Comparison of ENCODE assay signal across 28 mouse cellular contexts in the genomic region with DNA sequence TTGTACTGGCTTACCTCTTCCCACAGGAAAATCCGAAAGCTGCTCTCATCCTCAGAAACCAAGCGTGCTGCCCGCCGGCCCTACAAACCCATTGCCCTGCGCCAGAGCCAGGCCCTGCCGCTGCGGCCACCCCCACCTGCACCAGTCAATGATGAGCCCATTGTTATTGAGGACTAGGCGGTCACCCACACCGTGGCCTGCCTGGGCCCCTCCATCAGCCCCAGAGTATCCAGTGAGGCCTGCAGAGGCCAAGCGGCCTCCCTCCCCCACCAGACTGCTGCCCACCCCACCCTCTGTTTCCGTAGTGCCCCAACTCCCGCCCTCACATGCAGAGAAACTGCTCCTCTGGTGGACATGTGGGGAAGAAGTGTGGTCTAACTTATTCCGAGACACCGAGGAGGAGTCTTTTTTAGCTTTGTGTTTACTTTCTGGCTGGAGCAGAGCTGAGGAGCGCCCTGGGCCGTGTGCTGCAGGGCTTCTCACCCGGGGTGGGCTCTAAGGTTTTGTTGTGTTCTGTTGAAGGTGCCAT. TPM values are rescaled to one million over a fixed set of nuclear protein-coding genes. Genes with fewer than 3 reads are reported as not detected.
DNase-seq lines count a peak whose midpoint lies in the region; ATAC-seq and TF ChIP-seq lines count a peak whose summit lies in the region.
"Had no signal": no experiment of that assay in that cellular context is flagged by ENCODE, and none has a peak within 500 bp of the region (broad histone marks: within the 10 kb centered on the region; RNA-seq: fewer than 3 reads in every experiment).

No protein-coding gene starts in this region.

- no peaks in the 10 kb centered on the region for H3K9me3 ChIP-seq in heart, embryonic 14.5 days (ENCODE audit: control insufficient read depth, low read length)
- H3K9me3 ChIP-seq in lung, postnatal 0 days (ENCODE audit: low read length) = no peaks in the 10 kb centered on the region
- H3K9me3 ChIP-seq: embryonic facial prominence, embryonic 12.5 days; forebrain, embryonic 13.5 days; limb, embryonic 13.5 days; liver, embryonic 12.5 days had no signal

- H3K4me3 ChIP-seq in heart, embryonic 14.5 days (ENCODE audit: control insufficient read depth in 1 of 2, insufficient read depth in 1 of 2, low read depth in 1 of 2, low read length in 2 of 2) = no peak overlapping the region
- H3K4me3 ChIP-seq in lung, postnatal 0 days (ENCODE audit: low read depth, low read length) = no peak overlapping the region
- H3K4me3 ChIP-seq: embryonic facial prominence, embryonic 12.5 days; erythroblast, embryonic 14.5 days; forebrain, embryonic 13.5 days; limb, embryonic 13.5 days; liver, embryonic 12.5 days had no signal

- peaks cover 73 to 79% of the 10 kb centered on the region in 2 experiments for H3K4me1 ChIP-seq in heart, embryonic 14.5 days (ENCODE audit: control insufficient read depth in 2 of 2, insufficient read depth in 2 of 2, low read length in 2 of 2)
- H3K4me1 ChIP-seq in lung, postnatal 0 days (ENCODE audit: insufficient read depth, low read depth, low read length) = peaks cover 29% of the 10 kb centered on the region

- H3K27me3 ChIP-seq in heart, embryonic 14.5 days (ENCODE audit: control insufficient read depth, insufficient read depth, low read length) = no peaks in the 10 kb centered on the region
- no peaks in the 10 kb centered on the region for H3K27me3 ChIP-seq in lung, postnatal 0 days (replicated peaks; ENCODE audit: insufficient read depth, low read length)
- H3K27me3 ChIP-seq: forebrain, embryonic 13.5 days; Patski had no signal

- intact Hi-C loops in heart, postnatal 36 days (cut with DNase I) = no loop called here

- H3K27ac ChIP-seq in heart, embryonic 14.5 days (replicated peaks in 1 of 2; ENCODE audit: control insufficient read depth in 1 of 2, insufficient read depth in 1 of 2, low read depth in 2 of 2, low read length in 2 of 2) = peak overlapping the region; percentile 91 to 99; a peak in 3 of 4 replicates
- H3K27ac ChIP-seq in lung, postnatal 0 days (ENCODE audit: low read length) = no peak overlapping the region
- H3K27ac ChIP-seq: embryonic facial prominence, embryonic 12.5 days; forebrain, embryonic 13.5 days; hindbrain, embryonic 14.5 days; limb, embryonic 13.5 days; liver, embryonic 12.5 days had no signal

- H3K36me3 ChIP-seq in heart, embryonic 14.5 days (ENCODE audit: control insufficient read depth, insufficient read depth, low read length) = peaks cover 66% of the 10 kb centered on the region
- H3K36me3 ChIP-seq in lung, postnatal 0 days (ENCODE audit: insufficient read depth, low read length) = peaks cover 15% of the 10 kb centered on the region; the same call in 1 of the 2 replicates

- TF ChIP-seq EP300 in lung, postnatal 0 days (IDR thresholded peaks at IDR 0.05) = no peak

- 55% methylated on average over 17 of the region's 17 CpGs for WGBS in heart, embryonic 14.5 days
- WGBS in lung, postnatal 0 days = 71% methylated on average over 17 of the region's 17 CpGs

- peak overlapping the region; percentile 71; the same call in 1 of the 2 replicates for H3K9ac ChIP-seq in heart, embryonic 14.5 days (ENCODE audit: low read length)
- no peak overlapping the region for H3K9ac ChIP-seq in lung, postnatal 0 days (replicated peaks; ENCODE audit: low read depth)
- H3K9ac ChIP-seq: embryonic facial prominence, embryonic 12.5 days; forebrain, embryonic 13.5 days; hindbrain, embryonic 14.5 days; limb, embryonic 13.5 days; liver, embryonic 12.5 days had no signal

- ATAC-seq in heart, embryonic 14.5 days (ENCODE audit: insufficient number of reproducible peaks, insufficient read depth, low FRiP score, low read depth) = no peak
- ATAC-seq in lung, postnatal 0 days = no peak
- ATAC-seq: forebrain, embryonic 13.5 days; inflammation-experienced regulatory T-cells, adult 6 months; liver, embryonic 12.5 days; Patski had no signal

- H3K4me2 ChIP-seq in heart, embryonic 14.5 days (ENCODE audit: low read length) = 0 out of 2 replicates have a peak overlapping the region, but pooled peaks have one; percentile 2
- no peak overlapping the region for H3K4me2 ChIP-seq in lung, postnatal 0 days (replicated peaks; ENCODE audit: low read depth, low read length)
- H3K4me2 ChIP-seq: embryonic facial prominence, embryonic 12.5 days; forebrain, embryonic 13.5 days; hindbrain, embryonic 14.5 days; limb, embryonic 13.5 days; liver, embryonic 12.5 days had no signal

- DNase-seq in heart, adult 11 months = peak; percentile 92
- DNase-seq in heart, postnatal 36 days = no peak
- DNase-seq in heart, adult 18-20 months = no peak
- DNase-seq in lung, postnatal 0 days (ENCODE audit: low spot score) = no peak
- DNase-seq in lung, adult 18-20 months = no peak
- DNase-seq in right cerebral cortex, postnatal 4 days = no peak
- DNase-seq: adrenal gland, adult 8-10 months; cerebellum, adult 11-12 months; cerebellum, postnatal 14 days; gastrocnemius, postnatal 10 days; kidney, adult 8-10 months; kidney, postnatal 10 days; layer of hippocampus, postnatal 36 days; lung, adult 2 months; lung, postnatal 4 days; midbrain, embryonic 14.5 days; spleen, adult 18-20 months had no signal

- TF ChIP-seq CTCF in lung, postnatal 0 days (IDR thresholded peaks at IDR 0.05) = peak; percentile 41

RNA-seq across cellular contexts. Expression of a gene that starts 3.5 kb away (rescaled TPM):
- total RNA-seq in heart, postnatal 36 days (2021) = 1,000 to 10,000 TPM; 1,482 to 1,552 TPM
- 1,706 and 1,786 TPM in 2 replicates for polyA plus RNA-seq in heart, embryonic 14.5 days (2014; fragmentation: Nextera tagmentation; extraction: Ambion mirVana)
- 1,000 to 10,000 TPM; 1,463 to 1,557 TPM for total RNA-seq in heart, adult 18-20 months (2021)
- polyA plus RNA-seq in lung, postnatal 0 days (2015; fragmentation: Nextera tagmentation; extraction: Ambion mirVana) = 1,357 and 1,498 TPM in 2 replicates

RNA-seq across cellular contexts. Expression of a gene that starts 9.6 kb away (rescaled TPM):
- 100 to 1,000 TPM; 190 to 198 TPM for total RNA-seq in heart, postnatal 36 days (2021)
- polyA plus RNA-seq in heart, embryonic 14.5 days (2014; fragmentation: Nextera tagmentation; extraction: Ambion mirVana) = 586 and 589 TPM in 2 replicates
- 100 to 1,000 TPM; 191 to 201 TPM for total RNA-seq in heart, adult 18-20 months (2021)
- polyA plus RNA-seq in lung, postnatal 0 days (2015; fragmentation: Nextera tagmentation; extraction: Ambion mirVana) = 1,321 and 1,744 TPM in 2 replicates

RNA-seq across cellular contexts. Expression of a gene that starts 19.7 kb away (rescaled TPM):
- total RNA-seq in heart, postnatal 36 days (2021) = under 1 TPM; 0.19 to 0.49 TPM
- 13.3 and 17.5 TPM in 2 replicates for polyA plus RNA-seq in heart, embryonic 14.5 days (2014; fragmentation: Nextera tagmentation; extraction: Ambion mirVana)
- under 1 TPM; 0.31 to 0.89 TPM for total RNA-seq in heart, adult 18-20 months (2021)
- 2.5 and 2.6 TPM in 2 replicates for polyA plus RNA-seq in lung, postnatal 0 days (2015; fragmentation: Nextera tagmentation; extraction: Ambion mirVana)

RNA-seq across cellular contexts. Expression of a gene that starts 38.5 kb away (rescaled TPM):
- 10 to 100 TPM; 48.7 to 56.4 TPM for total RNA-seq in heart, postnatal 36 days (2021)
- 14.6 and 15.5 TPM in 2 replicates for polyA plus RNA-seq in heart, embryonic 14.5 days (2014; fragmentation: Nextera tagmentation; extraction: Ambion mirVana)
- total RNA-seq in heart, adult 18-20 months (2021) = 10 to 100 TPM; 43.9 to 46.2 TPM
- polyA plus RNA-seq in lung, postnatal 0 days (2015; fragmentation: Nextera tagmentation; extraction: Ambion mirVana) = 10.5 and 12.2 TPM in 2 replicates

RNA-seq across cellular contexts. Expression of a gene that starts 49.2 kb away (rescaled TPM):
- total RNA-seq in heart, postnatal 36 days (2021) = not detected
- polyA plus RNA-seq in heart, embryonic 14.5 days (2014; fragmentation: Nextera tagmentation; extraction: Ambion mirVana) = 1.1 and 1.2 TPM in 2 replicates
- not detected for total RNA-seq in heart, adult 18-20 months (2021)
- 1.2 TPM in 2 replicates for polyA plus RNA-seq in lung, postnatal 0 days (2015; fragmentation: Nextera tagmentation; extraction: Ambion mirVana)
- total RNA-seq: G1E; granulocyte monocyte progenitor cell, adult 5-6 weeks had no signal
- polyA plus RNA-seq: erythroblast, embryonic 14.5 days; G1E had no signal
